12 mouse cellular contexts compared by ENCODE assay signal in the genomic region with DNA sequence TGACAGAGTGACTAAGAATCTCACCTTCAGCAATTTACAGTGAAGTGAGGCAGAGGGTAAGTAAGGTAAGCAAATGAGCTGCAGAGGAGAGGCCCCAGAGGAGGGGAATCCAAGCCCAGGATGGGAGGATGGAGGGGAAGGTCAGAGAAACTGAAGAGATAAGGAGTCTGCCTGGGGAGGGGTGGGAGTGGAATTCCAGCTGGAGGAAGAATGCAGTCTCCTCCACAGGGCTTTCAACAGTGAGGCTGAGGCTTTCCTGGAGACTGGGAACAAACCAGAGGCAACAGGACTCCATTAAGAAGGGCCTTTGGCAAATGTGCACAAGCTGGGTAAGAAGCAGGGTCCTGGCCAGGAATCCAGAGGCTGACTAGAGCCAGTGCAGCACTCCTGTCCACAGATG. TPM values are rescaled to one million over a fixed set of nuclear protein-coding genes. Genes with fewer than 3 reads are reported as not detected.
DNase-seq lines count a peak whose midpoint lies in the region; ATAC-seq lines count a peak whose summit lies in the region.
"Had no signal": no experiment of that assay in that cellular context is flagged by ENCODE, and none has a peak within 500 bp of the region (broad histone marks: within the 10 kb centered on the region; RNA-seq: fewer than 3 reads in every experiment).

No protein-coding gene starts in this region.

- 0 out of 2 replicates have a peak, but pooled peaks have one; percentile 14 for ATAC-seq in kidney, embryonic 16.5 days (ENCODE audit: low FRiP score, low TSS enrichment)
- ATAC-seq in lung, embryonic 16.5 days (ENCODE audit: low read depth) = peak; percentile 42; the same call in 1 of the 2 replicates
- ATAC-seq in heart, embryonic 13.5 days (ENCODE audit: extremely low read depth, insufficient number of reproducible peaks, low FRiP score, low TSS enrichment) = peak; percentile 66
- ATAC-seq in limb, embryonic 13.5 days (ENCODE audit: low FRiP score, low read depth) = no peak
- no peak for ATAC-seq in midbrain, embryonic 13.5 days
- ATAC-seq: inflammation-experienced regulatory T-cells, adult 6 months had no signal

- H3K27ac ChIP-seq in kidney, embryonic 16.5 days (ENCODE audit: low read length) = no peak overlapping the region
- no peak overlapping the region for H3K27ac ChIP-seq in lung, embryonic 16.5 days (ENCODE audit: low read length)
- peak overlapping the region; percentile 85 for H3K27ac ChIP-seq in heart, embryonic 13.5 days (replicated peaks)
- peak overlapping the region; percentile 44; the same call in 1 of the 2 replicates for H3K27ac ChIP-seq in limb, embryonic 13.5 days
- no peak overlapping the region for H3K27ac ChIP-seq in midbrain, embryonic 13.5 days

- no peak overlapping the region for H3K9ac ChIP-seq in kidney, embryonic 16.5 days (replicated peaks; ENCODE audit: low read length)
- no peak overlapping the region for H3K9ac ChIP-seq in lung, embryonic 16.5 days (ENCODE audit: low read length)
- no peak overlapping the region for H3K9ac ChIP-seq in heart, embryonic 13.5 days
- H3K9ac ChIP-seq in limb, embryonic 13.5 days = no peak overlapping the region
- H3K9ac ChIP-seq in midbrain, embryonic 13.5 days (replicated peaks) = no peak overlapping the region

- no peak overlapping the region for H3K4me2 ChIP-seq in kidney, embryonic 16.5 days (replicated peaks; ENCODE audit: low read depth, low read length)
- H3K4me2 ChIP-seq in lung, embryonic 16.5 days (ENCODE audit: low read depth, low read length) = no peak overlapping the region
- H3K4me2 ChIP-seq in heart, embryonic 13.5 days = peak overlapping the region; percentile 27; the same call in 1 of the 2 replicates
- no peak overlapping the region for H3K4me2 ChIP-seq in limb, embryonic 13.5 days (replicated peaks)
- no peak overlapping the region for H3K4me2 ChIP-seq in midbrain, embryonic 13.5 days (replicated peaks)

- peaks cover 45% of the 10 kb centered on the region for H3K4me1 ChIP-seq in kidney, embryonic 16.5 days (ENCODE audit: insufficient read depth, low read length)
- peaks cover 41% of the 10 kb centered on the region for H3K4me1 ChIP-seq in lung, embryonic 16.5 days (replicated peaks; ENCODE audit: control insufficient read depth, insufficient read depth, low read length)
- H3K4me1 ChIP-seq in heart, embryonic 13.5 days = peaks cover 85% of the 10 kb centered on the region
- peaks cover 48% of the 10 kb centered on the region for H3K4me1 ChIP-seq in limb, embryonic 13.5 days
- peaks cover 15% of the 10 kb centered on the region for H3K4me1 ChIP-seq in midbrain, embryonic 13.5 days (replicated peaks)

- 0 out of 2 replicates have a peak, but pooled peaks cover 7% of the 10 kb centered on the region for H3K36me3 ChIP-seq in kidney, embryonic 16.5 days (ENCODE audit: insufficient read depth, low read length)
- no peaks in the 10 kb centered on the region; the same call in 1 of the 2 replicates for H3K36me3 ChIP-seq in lung, embryonic 16.5 days (ENCODE audit: control insufficient read depth, insufficient read depth, low read length)
- H3K36me3 ChIP-seq in heart, embryonic 13.5 days = peaks cover 15% of the 10 kb centered on the region
- H3K36me3 ChIP-seq in limb, embryonic 13.5 days = peaks cover 24% of the 10 kb centered on the region
- H3K36me3 ChIP-seq in midbrain, embryonic 13.5 days = no peaks in the 10 kb centered on the region

- no peak overlapping the region for H3K4me3 ChIP-seq in kidney, embryonic 16.5 days (ENCODE audit: low read length)
- no peak overlapping the region for H3K4me3 ChIP-seq in lung, embryonic 16.5 days (ENCODE audit: low read length)
- no peak overlapping the region for H3K4me3 ChIP-seq in heart, embryonic 13.5 days
- H3K4me3 ChIP-seq in limb, embryonic 13.5 days = no peak overlapping the region
- H3K4me3 ChIP-seq in midbrain, embryonic 13.5 days (replicated peaks) = no peak overlapping the region

- H3K9me3 ChIP-seq in kidney, embryonic 16.5 days (ENCODE audit: low read length) = no peaks in the 10 kb centered on the region
- no peaks in the 10 kb centered on the region for H3K9me3 ChIP-seq in lung, embryonic 16.5 days (ENCODE audit: control insufficient read depth, low read length)
- H3K9me3 ChIP-seq in heart, embryonic 13.5 days = no peaks in the 10 kb centered on the region
- no peaks in the 10 kb centered on the region for H3K9me3 ChIP-seq in limb, embryonic 13.5 days
- no peaks in the 10 kb centered on the region for H3K9me3 ChIP-seq in midbrain, embryonic 13.5 days

- H3K27me3 ChIP-seq in kidney, embryonic 16.5 days (ENCODE audit: insufficient read depth, low read length) = no peaks in the 10 kb centered on the region
- H3K27me3 ChIP-seq in lung, embryonic 16.5 days (ENCODE audit: control insufficient read depth, insufficient read depth, low read depth, low read length) = no peaks in the 10 kb centered on the region
- no peaks in the 10 kb centered on the region for H3K27me3 ChIP-seq in heart, embryonic 13.5 days (replicated peaks)
- H3K27me3 ChIP-seq in limb, embryonic 13.5 days = no peaks in the 10 kb centered on the region
- H3K27me3 ChIP-seq in midbrain, embryonic 13.5 days = no peaks in the 10 kb centered on the region

- DNase-seq in kidney, adult 18-20 months = no peak
- DNase-seq in lung, postnatal 25 days (ENCODE audit: low spot score) = no peak
- no peak for DNase-seq in cerebellum, adult 11 months
- DNase-seq: cerebellum, adult 8-10 months; right cerebral cortex, postnatal 25 days had no signal

RNA-seq across cellular contexts. Expression of gene Gm49361, which starts 8.8 kb away (rescaled TPM):
- not detected in 2 replicates for polyA plus RNA-seq in kidney, embryonic 16.5 days (2015; fragmentation: Nextera tagmentation; extraction: Ambion mirVana)
- polyA plus RNA-seq in lung, embryonic 16.5 days (2015; fragmentation: Nextera tagmentation; extraction: Ambion mirVana) = not detected in 2 replicates
- not detected in 2 replicates for polyA plus RNA-seq in heart, embryonic 13.5 days (2015; fragmentation: Nextera tagmentation; extraction: Ambion mirVana)
- polyA plus RNA-seq in limb, embryonic 13.5 days (2015; fragmentation: Nextera tagmentation; extraction: Ambion mirVana) = not detected in 2 replicates
- polyA plus RNA-seq in midbrain, embryonic 13.5 days (2015; fragmentation: Nextera tagmentation; extraction: Ambion mirVana) = not detected in 2 replicates
- polyA plus RNA-seq: inflammation-experienced regulatory T-cells, adult 6 months; liver, adult 2 months had no signal

RNA-seq across cellular contexts. Expression of gene Lats2, which starts 21.1 kb away (rescaled TPM):
- 25.9 and 27.7 TPM in 2 replicates for polyA plus RNA-seq in kidney, embryonic 16.5 days (2015; fragmentation: Nextera tagmentation; extraction: Ambion mirVana)
- 25.2 and 25.9 TPM in 2 replicates for polyA plus RNA-seq in lung, embryonic 16.5 days (2015; fragmentation: Nextera tagmentation; extraction: Ambion mirVana)
- 21.2 and 21.7 TPM in 2 replicates for polyA plus RNA-seq in heart, embryonic 13.5 days (2015; fragmentation: Nextera tagmentation; extraction: Ambion mirVana)
- 27.6 and 29.4 TPM in 2 replicates for polyA plus RNA-seq in limb, embryonic 13.5 days (2015; fragmentation: Nextera tagmentation; extraction: Ambion mirVana)
- 7.8 and 9.6 TPM in 2 replicates for polyA plus RNA-seq in midbrain, embryonic 13.5 days (2015; fragmentation: Nextera tagmentation; extraction: Ambion mirVana)

Comparison
In these comparisons a context has a peak if more than half of its experiments do, and no peak if none do; other contexts are left out.
1. ATAC-seq: peak in kidney, embryonic 16.5 days (single experiment), lung, embryonic 16.5 days (single experiment) and heart, embryonic 13.5 days (single experiment); none in limb, embryonic 13.5 days (single experiment) and midbrain, embryonic 13.5 days (single experiment).
2. H3K27ac ChIP-seq: peak in heart, embryonic 13.5 days (single experiment) and limb, embryonic 13.5 days (single experiment); none in kidney, embryonic 16.5 days (single experiment), lung, embryonic 16.5 days (single experiment) and midbrain, embryonic 13.5 days (single experiment).